Mouse (Mus musculus) hindbrain, embryonic 11.5 days (tissue): ENCODE data around the gene Galnt9. TPM values are rescaled to one million over a fixed set of nuclear protein-coding genes. Genes with fewer than 3 reads are reported as not detected.

Experiments
- ATAC-seq: fragments of 200-750 bp; cut with Nextera tagmentation; 2 replicates; pipeline ENCODE4 v1.8.0; 2017; ENCODE audit warnings: mild to moderate bottlenecking, moderate TSS enrichment, moderate library complexity; ENCODE audit not compliant: low FRiP score
- DNase-seq: peaks from one replicate; pipeline ENCODE4 v3.0.0-alpha.2; 2015; ENCODE audit warnings: low spot score
- H3K27ac ChIP-seq: fragments of 300-500 bp; sonication (generic); 2 replicates; pipeline ENCODE4 v1.5.1; 2014; ENCODE audit warnings: mild to moderate bottlenecking, low read depth, low read length
- H3K27me3 ChIP-seq: fragments of 300-500 bp; sonication (generic); 2 replicates; pipeline ENCODE4 v1.6.1; 2014; ENCODE audit warnings: mild to moderate bottlenecking, low read length, moderate library complexity, mixed read lengths; ENCODE audit not compliant: control insufficient read depth, insufficient read depth
- H3K36me3 ChIP-seq: fragments of 300-500 bp; sonication (generic); 2 replicates; pipeline ENCODE4 v1.6.1; 2014; ENCODE audit warnings: mild to moderate bottlenecking, low read length, moderate library complexity, mixed read lengths; ENCODE audit not compliant: control insufficient read depth, insufficient read depth
- H3K4me1 ChIP-seq: fragments of 300-500 bp; sonication (generic); replicated peaks from 2 replicates; pipeline ENCODE4 v1.6.1; 2014; ENCODE audit warnings: low read length, mixed read lengths; ENCODE audit not compliant: control insufficient read depth, insufficient read depth
- H3K4me2 ChIP-seq: fragments of 300-500 bp; sonication (generic); replicated peaks from 2 replicates; pipeline ENCODE4 v1.6.1; 2014; ENCODE audit warnings: mild to moderate bottlenecking, low read depth, low read length
- H3K4me3 ChIP-seq: fragments of 300-500 bp; sonication (generic); 2 replicates; pipeline ENCODE4 v1.5.1; 2014; ENCODE audit warnings: low read depth, low read length
- H3K9ac ChIP-seq: fragments of 300-500 bp; sonication (generic); 2 replicates; pipeline ENCODE4 v1.6.1; 2014; ENCODE audit warnings: low read depth, low read length
- H3K9me3 ChIP-seq: fragments of 300-500 bp; sonication (generic); 2 replicates; pipeline ENCODE4 v1.6.1; 2016; ENCODE audit warnings: low read length; ENCODE audit not compliant: control insufficient read depth
- WGBS: fragments of 180-500 bp; shearing (Covaris S2); extraction: QIAGEN DNeasy Blood & Tissue Kit; methylation state at CpG from one replicate; pipeline ENCODE4 v1.1.7; 2014; 5-methylcytosine and 5-hydroxymethylcytosine counted together
- polyA plus RNA-seq: library from polyadenylated mRNA; unstranded; fragments of >200 nt; fragmentation: Nextera tagmentation; extraction: Ambion mirVana; gene quantifications from 2 replicates; pipeline ENCODE4 v1.2.1, GENCODE M21; 2014

The Galnt9 gene
- polyA plus RNA-seq, 1 experiment from 2014 or later, result 4.3 TPM

- Histone ChIP-seq H3K4me1 (no peaks in the 10 kb centered on the region), H3K9ac (no peak overlapping the region), H3K4me2 (no peak overlapping the region), H3K27me3 (no peaks in the 10 kb centered on the region), H3K9me3 (no peaks in the 10 kb centered on the region), H3K4me3 (no peak overlapping the region), H3K36me3 (no peaks in the 10 kb centered on the region), H3K27ac (no peak overlapping the region)
- WGBS, result 77% methylated on average over 10 of the region's 10 CpGs
- DNase-seq (no peak), ATAC-seq (no peak)
Observed at GRCm38 (mm10) chr5:110582647-110583538, 38.7 kb downstream of the Galnt9 start.

DNA sequence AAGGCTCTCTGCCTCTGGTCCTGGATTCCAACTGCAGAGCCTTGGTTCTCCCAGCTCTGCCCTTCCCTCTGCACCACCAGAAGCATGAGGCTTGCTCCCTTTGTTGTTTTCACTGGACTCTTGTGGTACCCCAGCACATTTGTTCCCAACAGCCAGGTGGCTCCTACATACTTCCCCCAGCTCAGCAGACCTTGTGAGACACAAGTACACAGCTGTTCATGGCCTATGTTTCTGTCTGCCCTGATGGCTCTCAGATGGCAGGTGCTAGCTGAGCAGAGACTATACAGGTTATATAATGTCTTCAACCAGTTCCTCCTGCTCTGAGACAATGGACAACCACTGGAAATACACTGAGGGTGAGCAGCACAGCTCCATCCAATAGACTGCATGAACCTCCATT is 43.3 kb downstream of the Galnt9 start:
- Histone ChIP-seq H3K36me3 (no peaks in the 10 kb centered on the region), H3K9me3 (no peaks in the 10 kb centered on the region), H3K4me2 (no peak overlapping the region), H3K9ac (no peak overlapping the region), H3K27me3 (no peaks in the 10 kb centered on the region), H3K4me3 (no peak overlapping the region), H3K4me1 (no peaks in the 10 kb centered on the region), H3K27ac (no peak overlapping the region)
- DNase-seq (no peak), ATAC-seq (no peak)

- 91% methylated on average over 8 of the region's 8 CpGs for WGBS
- H3K4me3 ChIP-seq, result no peak overlapping the region
- no peaks in the 10 kb centered on the region for H3K36me3 ChIP-seq
- H3K27me3 ChIP-seq, result no peaks in the 10 kb centered on the region
- no peak overlapping the region for H3K4me2 ChIP-seq
- DNase-seq (no peak), ATAC-seq (no peak)
- no peaks in the 10 kb centered on the region for H3K4me1 ChIP-seq
- H3K9me3 ChIP-seq, result no peaks in the 10 kb centered on the region
- no peak overlapping the region for H3K27ac ChIP-seq
- no peak overlapping the region for H3K9ac ChIP-seq
Observed at GRCm38 (mm10) chr5:110589833-110590232, 45.7 kb downstream of the Galnt9 start.

- Histone ChIP-seq H3K36me3 (no peaks in the 10 kb centered on the region), H3K27ac (no peak overlapping the region), H3K4me2 (no peak overlapping the region), H3K4me1 (no peaks in the 10 kb centered on the region; the same call in 1 of the 2 replicates), H3K9ac (no peak overlapping the region), H3K27me3 (no peaks in the 10 kb centered on the region), H3K9me3 (no peaks in the 10 kb centered on the region), H3K4me3 (no peak overlapping the region)
- ATAC-seq, result no peak
- 89% methylated on average over 8 of the region's 8 CpGs for WGBS
- no peak for DNase-seq
Observed at GRCm38 (mm10) chr5:110594465-110594864, 50.3 kb downstream of the Galnt9 start.

GRCm38 (mm10) chr5:110595341-110595740 is 51.2 kb downstream of the Galnt9 start:
- no peak overlapping the region for H3K27ac ChIP-seq
- H3K9ac ChIP-seq, result no peak overlapping the region
- no peaks in the 10 kb centered on the region; the same call in 1 of the 2 replicates for H3K4me1 ChIP-seq
- no peaks in the 10 kb centered on the region for H3K9me3 ChIP-seq
- no peak overlapping the region for H3K4me2 ChIP-seq
- WGBS, result 95% methylated on average over 10 of the region's 10 CpGs
- DNase-seq (no peak), ATAC-seq (no peak)
- no peaks in the 10 kb centered on the region for H3K36me3 ChIP-seq
- H3K27me3 ChIP-seq, result no peaks in the 10 kb centered on the region
- no peak overlapping the region for H3K4me3 ChIP-seq

DNA sequence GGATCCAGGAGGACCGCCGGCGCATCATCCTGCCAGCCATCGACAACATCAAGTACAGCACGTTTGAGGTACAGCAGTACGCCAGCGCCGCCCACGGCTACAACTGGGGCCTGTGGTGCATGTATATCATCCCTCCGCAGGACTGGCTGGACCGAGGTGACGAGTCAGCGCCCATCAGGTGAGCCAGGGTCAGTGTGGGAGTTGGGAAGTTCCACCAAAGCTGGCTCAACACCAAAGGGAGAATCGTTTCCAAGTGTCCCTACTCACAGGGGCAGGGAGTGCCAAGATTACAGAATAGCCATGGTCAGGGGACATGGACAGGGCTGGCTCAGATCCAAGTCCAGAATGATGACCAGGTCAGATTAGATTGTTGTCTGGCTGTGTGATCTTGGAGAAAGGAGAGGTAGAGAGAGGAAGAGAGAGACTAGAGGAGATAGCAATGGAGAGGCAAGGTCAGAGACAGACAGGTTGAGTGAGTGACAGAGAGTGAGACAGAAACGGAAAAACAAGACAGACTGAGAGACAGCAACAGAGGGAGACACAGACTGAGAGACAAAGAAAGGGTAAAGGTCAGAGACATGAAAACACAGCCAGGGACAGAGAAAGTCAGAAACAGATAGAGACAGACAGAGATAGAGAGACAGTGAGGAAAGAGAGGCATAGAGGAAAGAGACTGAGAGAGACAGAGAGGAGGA is 52.1 kb downstream of the Galnt9 start:
- no peak overlapping the region for H3K9ac ChIP-seq
- no peak for DNase-seq
- H3K36me3 ChIP-seq, result no peaks in the 10 kb centered on the region
- no peak for ATAC-seq
- H3K4me3 ChIP-seq, result no peak overlapping the region
- H3K4me1 ChIP-seq, result no peaks in the 10 kb centered on the region; the same call in 1 of the 2 replicates
- no peak overlapping the region for H3K27ac ChIP-seq
- 91% methylated on average over 15 of the region's 15 CpGs for WGBS
- H3K9me3 ChIP-seq, result no peaks in the 10 kb centered on the region
- no peak overlapping the region for H3K4me2 ChIP-seq
- H3K27me3 ChIP-seq, result no peaks in the 10 kb centered on the region

DNA sequence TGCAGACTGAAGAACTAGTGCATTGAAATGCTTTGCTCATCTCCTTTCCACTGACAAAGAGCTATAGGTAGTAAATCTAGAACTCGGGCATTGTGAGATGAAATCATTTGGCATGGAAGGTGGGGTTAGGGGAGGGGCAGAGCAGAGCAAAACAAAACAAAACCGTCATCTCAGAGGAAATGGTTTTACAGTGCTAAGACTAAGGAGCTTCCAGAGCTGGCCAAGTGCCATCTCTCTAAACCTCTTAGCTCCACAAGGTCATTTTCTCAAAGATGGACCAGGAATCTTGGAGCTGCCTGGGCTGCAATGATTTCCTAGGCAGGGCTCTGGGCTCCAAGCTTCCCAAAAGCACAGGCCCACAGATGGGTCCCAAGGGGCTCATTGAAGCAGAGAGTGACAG is 53.3 kb downstream of the Galnt9 start:
- Histone ChIP-seq H3K36me3 (no peaks in the 10 kb centered on the region), H3K9me3 (no peaks in the 10 kb centered on the region), H3K4me3 (no peak overlapping the region), H3K27me3 (no peaks in the 10 kb centered on the region), H3K4me2 (no peak overlapping the region), H3K27ac (no peak overlapping the region), H3K9ac (no peak overlapping the region), H3K4me1 (no peaks in the 10 kb centered on the region; the same call in 1 of the 2 replicates)
- no peak for DNase-seq
- no peak for ATAC-seq
- 77% methylated on average over 2 of the region's 2 CpGs for WGBS

- 38% methylated on average over 12 of the region's 12 CpGs for WGBS
- no peaks in the 10 kb centered on the region; the same call in 1 of the 2 replicates for H3K4me1 ChIP-seq
- no peak overlapping the region for H3K4me2 ChIP-seq
- H3K27ac ChIP-seq, result no peak overlapping the region
- no peak overlapping the region for H3K9ac ChIP-seq
- H3K36me3 ChIP-seq, result no peaks in the 10 kb centered on the region
- H3K4me3 ChIP-seq, result no peak overlapping the region
- ATAC-seq (no peak), DNase-seq (no peak)
- H3K27me3 ChIP-seq, result no peaks in the 10 kb centered on the region
- H3K9me3 ChIP-seq, result no peaks in the 10 kb centered on the region
Observed at GRCm38 (mm10) chr5:110598298-110599095, 54.3 kb downstream of the Galnt9 start.
